Mouse (Mus musculus): ENCODE results near the gene Aven.

DNA sequence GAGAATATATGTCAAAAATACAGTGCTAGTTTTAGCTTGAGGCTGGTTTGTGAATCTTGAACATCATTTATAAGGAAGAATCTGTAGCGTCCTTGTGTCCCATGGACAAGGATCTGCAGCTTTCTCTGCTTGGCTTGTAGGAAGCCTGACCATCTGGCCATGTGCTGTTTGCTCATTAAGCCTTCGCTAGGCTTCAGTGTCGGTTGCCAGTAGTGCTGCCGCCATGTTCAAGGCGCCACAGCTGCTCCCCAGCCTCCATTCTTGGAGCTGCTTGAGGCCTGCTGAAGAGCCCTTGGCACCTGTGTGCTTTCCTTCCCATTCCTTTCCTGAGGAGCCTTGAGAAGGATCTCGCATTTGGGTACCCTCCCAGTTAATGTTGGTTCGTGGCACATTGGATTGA, 121.6 kb downstream of the Aven start:
- no peak for TF ChIP-seq CTCF (conservative IDR thresholded peaks at IDR 0.05; ENCODE audit: low read length)
- TF ChIP-seq POU5F1 (IDR thresholded peaks at IDR 0.05; ENCODE audit: borderline replicate concordance, low read length) = no peak
- no peak for TF ChIP-seq NANOG (IDR thresholded peaks at IDR 0.05; ENCODE audit: borderline replicate concordance, low read length)
